Mouse (Mus musculus) heart, postnatal 0 days (tissue): ENCODE data around the gene Pdzd7. TPM values are rescaled to one million over a fixed set of nuclear protein-coding genes. Genes with fewer than 3 reads are reported as not detected.

ENCODE experiments used
- ATAC-seq: fragments of 200-750 bp; cut with Nextera tagmentation; 2 replicates; pipeline ENCODE4 v1.8.0; 2017; ENCODE audit warnings: low read depth, moderate number of reproducible peaks, moderate library complexity; ENCODE audit not compliant: insufficient read depth
- DNase-seq: peaks from one replicate; pipeline ENCODE4 v3.0.0-alpha.2; 2016; ENCODE audit warnings: low spot score
- H3K27ac ChIP-seq: fragments of 300-500 bp; sonication (generic); 2 replicates; pipeline ENCODE4 v1.5.1; 2014; ENCODE audit warnings: low read depth, mild to moderate bottlenecking
- H3K27me3 ChIP-seq: fragments of 300-500 bp; sonication (generic); 2 replicates; pipeline ENCODE4 v1.6.1; 2014; ENCODE audit warnings: low read length, mixed read lengths; ENCODE audit not compliant: control insufficient read depth, insufficient read depth
- H3K36me3 ChIP-seq: fragments of 300-500 bp; sonication (generic); replicated peaks from 2 replicates; pipeline ENCODE4 v1.6.1; 2014; ENCODE audit warnings: low read length, mixed read lengths; ENCODE audit not compliant: control insufficient read depth, insufficient read depth
- H3K4me1 ChIP-seq: fragments of 300-500 bp; sonication (generic); 2 replicates; pipeline ENCODE4 v1.6.1; 2014; ENCODE audit warnings: antibody characterized with exemption; ENCODE audit not compliant: control insufficient read depth, insufficient read depth
- H3K4me2 ChIP-seq: fragments of 300-500 bp; sonication (generic); 2 replicates; pipeline ENCODE4 v1.6.1; 2014; ENCODE audit warnings: low read depth, mild to moderate bottlenecking, low read length, moderate library complexity
- H3K4me3 ChIP-seq: fragments of 300-500 bp; sonication (generic); 2 replicates; pipeline ENCODE4 v1.5.1; 2014; ENCODE audit warnings: low read depth, low read length
- H3K9ac ChIP-seq: fragments of 300-500 bp; sonication (generic); replicated peaks from 2 replicates; pipeline ENCODE4 v1.6.1; 2014; ENCODE audit warnings: low read depth, low read length, mixed read lengths
- H3K9me3 ChIP-seq: fragments of 300-500 bp; sonication (generic); replicated peaks from 2 replicates; pipeline ENCODE4 v1.6.1; 2016; ENCODE audit warnings: low read length; ENCODE audit not compliant: control insufficient read depth
- CTCF ChIP-seq: IDR thresholded peaks from 2 replicates; pipeline ENCODE4 v1.5.1; 2016; ENCODE audit warnings: antibody characterized with exemption, control low read depth, low read depth
- EP300 ChIP-seq: IDR thresholded peaks from 2 replicates; pipeline ENCODE4 v1.6.1; 2016; ENCODE audit warnings: antibody characterized with exemption, low read depth
- WGBS: fragments of 180-500 bp; shearing (Covaris S2); extraction: QIAGEN DNeasy Blood & Tissue Kit; methylation state at CpG from one replicate; pipeline ENCODE4 v1.1.7; 2014; 5-methylcytosine and 5-hydroxymethylcytosine counted together
- polyA plus RNA-seq: library from polyadenylated mRNA; unstranded; fragments of >200 nt; fragmentation: Nextera tagmentation; extraction: Ambion mirVana; gene quantifications from 2 replicates; pipeline ENCODE4 v1.2.1, GENCODE M21; 2015
- total RNA-seq: library from RNA; depleted of rRNA; stranded (reverse); fragments of >200 nt; gene quantifications from 2 replicates; pipeline ENCODE4 v1.2.3, GENCODE M21; 2014; ENCODE audit warnings: low replicate concordance

Gene Pdzd7
- total and polyA plus RNA-seq, 2 experiments from 2014 or later, result 0.10 to 0.65 TPM

DNA sequence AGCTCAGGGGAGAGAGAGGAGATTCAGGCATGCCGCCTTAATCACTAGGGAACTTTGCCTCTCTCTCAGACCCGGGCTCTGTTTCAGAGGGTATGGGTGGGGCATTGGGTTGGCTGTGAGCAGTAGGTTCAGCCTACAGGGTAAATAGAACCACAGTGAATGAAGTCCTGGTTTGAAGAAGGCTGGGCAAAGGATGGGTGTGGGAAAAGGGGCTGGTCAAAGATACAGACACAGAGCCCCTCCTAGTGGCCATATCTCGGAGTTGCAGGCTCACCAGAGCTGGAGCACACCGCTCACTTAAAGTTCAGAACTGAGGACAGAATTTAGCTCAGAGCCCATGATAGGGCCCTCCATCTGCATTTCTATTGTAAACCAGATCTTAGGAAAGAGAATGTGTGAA is 13.7 kb downstream of the Pdzd7 start:
- WGBS, result 14% methylated on average over 4 of the region's 4 CpGs
- peak; percentile 61 for ATAC-seq
- peak; percentile 85 for TF ChIP-seq CTCF
- TF ChIP-seq EP300, result no peak

DNA sequence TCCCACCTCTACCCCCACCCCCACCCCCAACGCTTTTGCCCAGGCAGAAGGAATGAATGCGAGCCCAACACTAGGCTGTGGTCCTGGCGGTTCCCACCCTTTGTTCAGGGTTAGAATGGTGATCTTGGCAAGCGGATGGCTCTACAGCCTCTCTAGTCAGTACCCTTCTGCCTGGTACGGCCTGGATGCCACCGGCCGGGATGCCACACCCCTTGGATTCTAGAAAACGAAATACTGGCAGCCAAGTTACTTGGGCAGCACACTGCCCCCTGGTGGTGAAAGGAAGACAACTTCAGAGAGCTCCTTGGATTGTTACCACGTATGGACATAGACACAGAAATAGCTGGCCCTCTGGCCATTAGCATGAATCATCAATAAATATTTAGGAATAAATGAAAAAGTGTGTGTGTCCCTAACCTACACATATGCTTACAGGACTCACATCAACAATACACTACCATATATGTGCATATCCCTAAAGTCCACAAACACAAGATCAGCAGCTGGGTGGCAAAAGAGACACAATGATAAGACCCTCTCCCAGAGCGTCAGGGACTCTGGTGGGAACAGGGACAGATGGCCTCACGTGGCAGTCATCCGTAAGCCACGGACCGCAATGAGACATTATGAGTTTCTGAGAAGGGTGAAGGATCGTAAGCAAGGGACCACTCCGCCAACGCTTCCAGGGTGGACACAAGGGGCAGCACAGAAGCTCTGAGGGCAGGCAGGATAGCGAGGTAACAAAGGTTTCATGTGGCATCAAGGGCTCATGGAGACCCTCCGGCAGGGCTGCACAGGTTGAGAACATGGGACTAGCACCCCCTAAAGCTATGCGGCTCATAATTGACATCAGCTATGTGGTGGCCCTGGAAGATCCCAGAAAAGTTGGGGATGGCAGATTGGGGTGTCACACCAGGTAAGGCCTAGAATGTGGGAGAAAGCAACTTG is 14.5 kb downstream of the Pdzd7 start:
- Histone ChIP-seq H3K27ac (peak overlapping the region; percentile 40), H3K36me3 (peaks cover 19% of the 10 kb centered on the region), H3K4me3 (peak overlapping the region; percentile 27; the same call in 1 of the 2 replicates), H3K4me2 (peak overlapping the region; percentile 60), H3K9me3 (no peaks in the 10 kb centered on the region), H3K4me1 (peaks cover 13% of the 10 kb centered on the region; the same call in 1 of the 2 replicates), H3K9ac (no peak overlapping the region), H3K27me3 (no peaks in the 10 kb centered on the region)
- 0 out of 2 replicates have a peak, but pooled peaks have one; percentile 11 for TF ChIP-seq EP300
- peak; percentile 87 for TF ChIP-seq CTCF
- peak; percentile 37; the same call in 1 of the 2 replicates for ATAC-seq
- whole genome bisulfite sequencing, result 38% methylated on average over 20 of the region's 20 CpGs
- peak; percentile 88 for DNase-seq

More for the DNA sequence above, 13.7 kb downstream of the Pdzd7 start:
- H3K4me3 ChIP-seq, result no peak overlapping the region
- 0 out of 2 replicates have a peak, but pooled peaks cover 5% of the 10 kb centered on the region for H3K27me3 ChIP-seq
- no peak overlapping the region for H3K27ac ChIP-seq
- no peak overlapping the region for H3K9ac ChIP-seq
- H3K36me3 ChIP-seq, result peaks cover 11% of the 10 kb centered on the region
- H3K9me3 ChIP-seq, result no peaks in the 10 kb centered on the region
- DNase-seq, result peak; percentile 84
- H3K4me2 ChIP-seq, result no peak overlapping the region
- peaks cover 13% of the 10 kb centered on the region; the same call in 1 of the 2 replicates for H3K4me1 ChIP-seq

GRCm38 (mm10) chr19:45030111-45030510 is 15.4 kb downstream of the Pdzd7 start:
- ATAC-seq (peak; percentile 49), DNase-seq (peak; percentile 50)
- Histone ChIP-seq H3K27ac (peak overlapping the region; percentile 40), H3K4me3 (no peak overlapping the region), H3K36me3 (peaks cover 28% of the 10 kb centered on the region), H3K9me3 (no peaks in the 10 kb centered on the region), H3K27me3 (no peaks in the 10 kb centered on the region), H3K4me2 (peak overlapping the region; percentile 60; the same call in 1 of the 2 replicates), H3K9ac (no peak overlapping the region), H3K4me1 (peaks cover 13% of the 10 kb centered on the region; the same call in 1 of the 2 replicates)
- WGBS, result 24% methylated on average over 8 of the region's 8 CpGs
- peak; percentile 71 for TF ChIP-seq CTCF
- TF ChIP-seq EP300, result no peak

- Histone ChIP-seq H3K4me1 (peaks cover 13% of the 10 kb centered on the region; the same call in 1 of the 2 replicates), H3K27ac (no peak overlapping the region), H3K4me2 (no peak overlapping the region), H3K36me3 (peaks cover 33% of the 10 kb centered on the region), H3K9ac (no peak overlapping the region), H3K4me3 (no peak overlapping the region), H3K27me3 (no peaks in the 10 kb centered on the region), H3K9me3 (no peaks in the 10 kb centered on the region)
- 62% methylated on average over 9 of the region's 9 CpGs for WGBS
- TF ChIP-seq CTCF (no peak), EP300 (no peak)
- no peak for DNase-seq
- no peak for ATAC-seq
These were observed 15.9 kb downstream of the Pdzd7 start for GRCm38 (mm10) chr19:45029571-45029970.

- no peak overlapping the region; the same call in 1 of the 2 replicates for H3K9ac ChIP-seq
- ATAC-seq (no peak), DNase-seq (no peak)
- no peak overlapping the region for H3K4me3 ChIP-seq
- no peak overlapping the region for H3K27ac ChIP-seq
- H3K4me2 ChIP-seq, result no peak overlapping the region
- TF ChIP-seq EP300 (no peak), CTCF (no peak)
- no peaks in the 10 kb centered on the region for H3K9me3 ChIP-seq
- peaks cover 13% of the 10 kb centered on the region; the same call in 1 of the 2 replicates for H3K4me1 ChIP-seq
- WGBS, result 52% methylated on average over 17 of the region's 19 CpGs
- H3K27me3 ChIP-seq, result no peaks in the 10 kb centered on the region
- peaks cover 39% of the 10 kb centered on the region for H3K36me3 ChIP-seq
These were observed 16.8 kb downstream of the Pdzd7 start for GRCm38 (mm10) chr19:45028746-45029145.
